Mouse (Mus musculus) forebrain, embryonic 14.5 days (tissue): ENCODE results near the gene Cd82. TPM values are rescaled to one million over a fixed set of nuclear protein-coding genes. Genes with fewer than 3 reads are reported as not detected.

ENCODE experiments used
- ATAC-seq: fragments of 200-750 bp; cut with Nextera tagmentation; 2 replicates; pipeline ENCODE4 v1.8.0; 2017; ENCODE audit warnings: mild to moderate bottlenecking, moderate library complexity
- DNase-seq: peaks from one replicate; pipeline ENCODE4 v3.0.0-alpha.2; 2015; ENCODE audit warnings: low spot score
- H3K27ac ChIP-seq: fragments of 300-500 bp; sonication (generic); 2 replicates; pipeline ENCODE4 v1.5.1; 2014; ENCODE audit warnings: low read depth, mild to moderate bottlenecking, control low read depth, low read length, moderate library complexity
- H3K27me3 ChIP-seq: fragments of 300-500 bp; sonication (generic); replicated peaks from 2 replicates; pipeline ENCODE4 v1.6.1; 2014; ENCODE audit warnings: low read length, control low read depth, mixed read lengths; ENCODE audit not compliant: control insufficient read depth, insufficient read depth
- H3K36me3 ChIP-seq: fragments of 300-500 bp; sonication (generic); 2 replicates; pipeline ENCODE4 v1.6.1; 2014; ENCODE audit warnings: low read length, control low read depth; ENCODE audit not compliant: control insufficient read depth, insufficient read depth
- H3K4me1 ChIP-seq: fragments of 300-500 bp; sonication (generic); 2 replicates; pipeline ENCODE4 v1.6.1; 2014; ENCODE audit warnings: antibody characterized with exemption, low read length, control low read depth; ENCODE audit not compliant: control insufficient read depth, insufficient read depth
- H3K4me2 ChIP-seq: fragments of 300-500 bp; sonication (generic); 2 replicates; pipeline ENCODE4 v1.6.1; 2014; ENCODE audit warnings: mild to moderate bottlenecking, control low read depth, low read length
- H3K4me3 ChIP-seq: fragments of 300-500 bp; sonication (generic); 2 replicates; pipeline ENCODE4 v1.5.1; 2014; ENCODE audit warnings: low read depth, low read length, control low read depth
- H3K9ac ChIP-seq: fragments of 300-500 bp; sonication (generic); 2 replicates; pipeline ENCODE4 v1.6.1; 2014; ENCODE audit warnings: mild to moderate bottlenecking, low read length, control low read depth, moderate library complexity
- H3K9me3 ChIP-seq: fragments of 300-500 bp; sonication (generic); replicated peaks from 2 replicates; pipeline ENCODE4 v1.6.1; 2016; ENCODE audit warnings: low read length, control low read depth, mixed read lengths; ENCODE audit not compliant: control insufficient read depth
- WGBS: fragments of 180-500 bp; shearing (Covaris S2); extraction: QIAGEN DNeasy Blood & Tissue Kit; methylation state at CpG from one replicate; pipeline ENCODE4 v1.1.7; 2014; 5-methylcytosine and 5-hydroxymethylcytosine counted together
- microRNA-seq: library from miRNA; unstranded; fragments of <30 nt; microRNA quantifications from one replicate; pipeline ENCODE4, GENCODE M21; 2016
- polyA plus RNA-seq: library from polyadenylated mRNA; unstranded; fragments of >200 nt; fragmentation: Nextera tagmentation; extraction: Ambion mirVana; gene quantifications from 2 replicates; pipeline ENCODE4 v1.2.1, GENCODE M21; 2014

The Cd82 gene
- polyA plus RNA-seq, 1 experiment from 2014 or later, result 16.8 TPM

DNA sequence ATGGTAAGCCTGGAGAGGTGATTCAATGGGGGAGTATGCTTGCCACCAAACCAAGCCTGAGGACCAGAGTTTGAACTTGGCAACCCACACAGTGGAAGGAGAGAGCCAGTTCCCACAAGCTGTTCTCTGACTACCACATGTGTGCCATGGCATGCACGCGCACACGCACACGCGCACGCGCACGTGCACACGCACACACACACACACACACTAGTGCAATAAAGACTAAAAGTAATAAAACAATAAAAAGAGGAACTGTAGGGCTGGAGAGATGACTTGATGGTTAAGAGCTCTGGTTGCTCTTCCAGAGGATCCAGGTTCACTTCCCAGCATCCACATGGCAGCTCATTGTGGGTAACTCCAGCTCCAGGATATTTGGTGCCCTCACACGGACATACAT lies 90.1 kb downstream of the Cd82 start:
- Histone ChIP-seq H3K36me3 (no peaks in the 10 kb centered on the region), H3K9me3 (no peaks in the 10 kb centered on the region), H3K27ac (no peak overlapping the region), H3K4me3 (no peak overlapping the region), H3K4me1 (peaks cover 8% of the 10 kb centered on the region), H3K9ac (no peak overlapping the region), H3K4me2 (no peak overlapping the region), H3K27me3 (no peaks in the 10 kb centered on the region)
- DNase-seq (no peak), ATAC-seq (no peak)
- WGBS, result 98% methylated on average over 10 of the region's 10 CpGs

DNA sequence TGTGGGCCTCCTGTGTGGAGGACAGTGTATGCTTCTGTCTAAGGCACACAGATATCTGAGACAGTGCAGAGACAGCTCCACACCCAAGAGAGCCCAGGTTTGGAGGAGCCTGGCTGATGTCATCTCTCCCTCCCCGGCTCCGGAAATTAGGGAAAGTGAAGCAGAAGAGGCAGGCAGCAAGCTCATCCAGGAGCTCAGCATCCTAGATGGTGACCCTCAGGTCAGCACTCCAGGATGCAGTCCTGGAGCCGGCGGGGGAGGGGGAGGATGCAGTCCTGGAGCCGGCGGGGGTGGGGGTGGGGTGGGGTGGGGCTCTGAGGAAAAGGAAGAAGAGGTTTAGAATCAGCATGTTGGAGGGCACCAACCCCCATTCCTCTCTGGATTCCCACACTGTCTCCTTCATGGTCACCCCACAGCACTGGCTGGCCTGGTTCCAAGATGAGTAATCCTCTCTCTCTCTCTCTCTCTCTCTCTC lies 90.8 kb downstream of the Cd82 start:
- H3K4me3 ChIP-seq, result no peak overlapping the region
- no peaks in the 10 kb centered on the region for H3K36me3 ChIP-seq
- no peaks in the 10 kb centered on the region for H3K27me3 ChIP-seq
- no peak overlapping the region for H3K4me2 ChIP-seq
- H3K4me1 ChIP-seq, result peaks cover 8% of the 10 kb centered on the region
- ATAC-seq, result no peak
- DNase-seq, result no peak
- no peaks in the 10 kb centered on the region for H3K9me3 ChIP-seq
- no peak overlapping the region for H3K27ac ChIP-seq
- WGBS, result 19% methylated on average over 4 of the region's 6 CpGs
- no peak overlapping the region for H3K9ac ChIP-seq

Small RNA genes within 50 kb of the gene (microRNA-seq; reads per million reads assigned to microRNA genes)
- not detected for gene Mir7001

Other genes starting within 250 kb of the Cd82 start
- gene Tspan18, start 128.6 kb downstream of the Cd82 start, polyA plus RNA-seq, result 15.6 and 17.3 TPM in 2 replicates
- gene Gm10803, start 97.4 kb upstream of the Cd82 start, polyA plus RNA-seq, result not detected in 2 replicates
- gene Alx4, start 179.2 kb upstream of the Cd82 start, polyA plus RNA-seq, result 0.50 and 0.78 TPM in 2 replicates